Mouse (Mus musculus): Measurements from ENCODE around the gene Pde4d.

GRCm38 (mm10) chr13:109491829-109492228 lies 1042.1 kb downstream of the Pde4d start:
- no peak for TF ChIP-seq CTCF (IDR thresholded peaks at IDR 0.05; ENCODE audit: insufficient read depth, low read depth, low read length)
- no peak for TF ChIP-seq POLR2A (IDR thresholded peaks at IDR 0.05; ENCODE audit: insufficient read depth, low read depth, low read length)
